9 mouse cellular contexts compared by ENCODE assay signal in genomic region chr11:76099193-76099975, GRCm38 (mm10).
DNase-seq lines count a peak whose midpoint lies in the region.
"Had no signal": no experiment of that assay in that cellular context is flagged by ENCODE, and none has a peak within 500 bp of the region (broad histone marks: within the 10 kb centered on the region; RNA-seq: fewer than 3 reads in every experiment).

No protein-coding gene starts in this region.

- peaks cover 41% of the 10 kb centered on the region for H3K4me1 ChIP-seq in limb, embryonic 10.5 days

- WGBS in limb, embryonic 10.5 days, result 57% methylated on average over 4 of the region's 4 CpGs

- H3K4me3 ChIP-seq in limb, embryonic 10.5 days, result no peak overlapping the region

- DNase-seq in heart, adult 11 months, result peak; percentile 95
- DNase-seq in heart, postnatal 14 days, result no peak
- DNase-seq in brain, adult 2 months (ENCODE audit: low read depth, low spot score), result peak; percentile 59
- peak; percentile 77 for DNase-seq in heart, adult 8-10 months (ENCODE audit: low spot score)
- no peak for DNase-seq in limb, embryonic 10.5 days (ENCODE audit: low spot score)
- no peak for DNase-seq in urinary bladder, adult 18-20 months (ENCODE audit: low spot score in 2 of 2)
- DNase-seq in frontal cortex, postnatal 25 days (ENCODE audit: low spot score in 2 of 2), result no peak
- no peak for DNase-seq in right cerebral cortex, postnatal 25 days
- DNase-seq: thymus, adult 18-20 months had no signal

- peak overlapping the region; percentile 75 for H3K27ac ChIP-seq in limb, embryonic 10.5 days

- peaks cover 8% of the 10 kb centered on the region for H3K36me3 ChIP-seq in limb, embryonic 10.5 days

- H3K27me3 ChIP-seq in limb, embryonic 10.5 days (ENCODE audit: low read depth, poor library complexity, severe bottlenecking), result no peaks in the 10 kb centered on the region

- intact Hi-C loops in heart, postnatal 14 days (cut with DNase I), result no loop called here

- no peaks in the 10 kb centered on the region for H3K9me3 ChIP-seq in limb, embryonic 10.5 days (replicated peaks)

Comparison
In these comparisons a context has a peak if more than half of its experiments do, and no peak if none do; other contexts are left out.
1. DNase-seq: peak in heart, adult 11 months (single experiment), brain, adult 2 months (single experiment) and heart, adult 8-10 months (single experiment); none in heart, postnatal 14 days (0 of 2), limb, embryonic 10.5 days (single experiment), urinary bladder, adult 18-20 months (0 of 2), frontal cortex, postnatal 25 days (0 of 2) and right cerebral cortex, postnatal 25 days (single experiment).